Mouse (Mus musculus) kidney, adult 10 weeks (tissue): ENCODE results near the gene Fgd6. TPM values are rescaled to one million over a fixed set of nuclear protein-coding genes. Genes with fewer than 3 reads are reported as not detected.

Source experiments
- polyA plus RNA-seq: library from polyadenylated mRNA; stranded (reverse); fragments of 350-450 nt; fragmentation: Illumina TruSeq; extraction: RNeasy Lipid Tissue Mini Kit (QIAGEN cat#74804); gene quantifications from one replicate; pipeline ENCODE4 v1.2.3, GENCODE M21; 2014; ENCODE audit warnings: low read depth, low replicate concordance

Gene Fgd6
- 4.1 TPM for polyA plus RNA-seq

GRCm38 (mm10) chr10:94035658-94036374 is at the start of gene Fgd6, which contains the start of gene Vezt:
TSS of gene Fgd6 (plus strand) at chr10:94036001.
TSS of gene Vezt (minus strand) at chr10:94035817.

GRCm38 (mm10) chr10:94147756-94148531 is 112.1 kb downstream of the Fgd6 start, which contains the start of gene Nr2c1:
TSS of gene Nr2c1 (plus strand) at chr10:94148023.

Other genes starting within 250 kb of the Fgd6 start
- gene Usp44, start 204.4 kb upstream of the Fgd6 start, polyA plus RNA-seq = not detected
- gene Metap2, start 138.9 kb upstream of the Fgd6 start, polyA plus RNA-seq = 384 TPM
- gene Vezt, start 184 bp upstream of the Fgd6 start, polyA plus RNA-seq = 9.2 TPM
- gene Nr2c1, start 112.0 kb downstream of the Fgd6 start, polyA plus RNA-seq = 13.3 TPM
- gene Ndufa12, start 162.7 kb downstream of the Fgd6 start, polyA plus RNA-seq = 212 TPM